Mouse (Mus musculus): ENCODE measurements around the gene Prkacb.

The Prkacb gene

GRCm38 (mm10) chr3:146812901-146813393 is at the start of gene Prkacb:
Gene Prkacb (minus strand): TSS chr3:146812990.
- peak; percentile 53 for DNase-seq (ENCODE audit: extremely low spot score, low read depth, low spot score)

- no peak for DNase-seq (ENCODE audit: extremely low spot score, low read depth, low spot score)
Observed at GRCm38 (mm10) chr3:146860308-146860707, 47.5 kb upstream of the Prkacb start.

DNA sequence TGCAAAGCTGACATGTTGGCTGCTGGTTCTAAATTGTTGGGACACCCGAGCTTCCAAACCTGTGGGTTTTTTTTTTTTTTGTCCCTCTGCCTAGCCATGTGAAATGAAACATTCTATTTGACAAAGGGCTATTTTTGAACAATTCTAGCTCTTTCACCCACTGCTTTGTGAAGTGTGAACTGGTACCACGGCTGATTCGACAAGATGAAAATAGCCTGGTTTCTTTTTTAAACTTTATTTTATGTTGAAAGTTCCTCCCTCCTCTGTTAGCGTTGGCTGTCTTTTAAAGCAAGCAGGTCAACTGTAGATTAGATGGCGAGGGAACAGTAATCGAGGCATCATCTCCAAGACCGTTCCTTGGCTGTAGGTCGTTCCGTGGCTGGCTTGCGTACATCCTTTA is 44.6 kb upstream of the Prkacb start:
- DNase-seq (ENCODE audit: extremely low spot score, low read depth, low spot score) = no peak

DNA sequence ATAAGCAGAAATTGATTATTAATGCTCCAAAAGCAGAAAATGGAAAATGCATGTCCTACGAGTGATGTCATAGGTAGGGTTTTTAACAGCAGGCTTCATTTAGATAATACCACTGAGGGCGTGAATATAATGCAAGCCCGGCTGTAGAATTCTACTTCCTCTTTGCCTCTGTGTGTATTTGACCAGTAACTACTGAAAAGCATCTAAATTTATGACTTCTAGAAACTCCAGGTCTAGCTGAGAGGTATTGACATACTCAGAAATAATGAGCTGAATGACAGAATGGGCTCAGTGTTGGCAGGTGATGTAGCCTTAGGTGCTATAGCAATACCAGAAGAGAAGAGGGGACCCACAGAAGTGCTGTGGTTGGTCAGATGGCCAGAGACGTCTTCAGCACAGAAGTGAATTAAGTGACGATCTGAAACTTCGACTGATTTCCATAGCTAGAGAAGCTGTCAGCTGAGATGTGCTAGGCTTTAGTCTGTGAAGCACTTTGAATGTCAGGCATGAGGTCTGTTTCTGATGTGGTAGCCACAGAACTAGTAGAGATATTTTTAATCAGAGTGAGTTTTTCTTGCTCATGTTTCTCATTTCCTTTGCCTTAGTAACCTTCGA is 41.8 kb upstream of the Prkacb start:
- no peak for DNase-seq (ENCODE audit: extremely low spot score, low read depth, low spot score)

DNA sequence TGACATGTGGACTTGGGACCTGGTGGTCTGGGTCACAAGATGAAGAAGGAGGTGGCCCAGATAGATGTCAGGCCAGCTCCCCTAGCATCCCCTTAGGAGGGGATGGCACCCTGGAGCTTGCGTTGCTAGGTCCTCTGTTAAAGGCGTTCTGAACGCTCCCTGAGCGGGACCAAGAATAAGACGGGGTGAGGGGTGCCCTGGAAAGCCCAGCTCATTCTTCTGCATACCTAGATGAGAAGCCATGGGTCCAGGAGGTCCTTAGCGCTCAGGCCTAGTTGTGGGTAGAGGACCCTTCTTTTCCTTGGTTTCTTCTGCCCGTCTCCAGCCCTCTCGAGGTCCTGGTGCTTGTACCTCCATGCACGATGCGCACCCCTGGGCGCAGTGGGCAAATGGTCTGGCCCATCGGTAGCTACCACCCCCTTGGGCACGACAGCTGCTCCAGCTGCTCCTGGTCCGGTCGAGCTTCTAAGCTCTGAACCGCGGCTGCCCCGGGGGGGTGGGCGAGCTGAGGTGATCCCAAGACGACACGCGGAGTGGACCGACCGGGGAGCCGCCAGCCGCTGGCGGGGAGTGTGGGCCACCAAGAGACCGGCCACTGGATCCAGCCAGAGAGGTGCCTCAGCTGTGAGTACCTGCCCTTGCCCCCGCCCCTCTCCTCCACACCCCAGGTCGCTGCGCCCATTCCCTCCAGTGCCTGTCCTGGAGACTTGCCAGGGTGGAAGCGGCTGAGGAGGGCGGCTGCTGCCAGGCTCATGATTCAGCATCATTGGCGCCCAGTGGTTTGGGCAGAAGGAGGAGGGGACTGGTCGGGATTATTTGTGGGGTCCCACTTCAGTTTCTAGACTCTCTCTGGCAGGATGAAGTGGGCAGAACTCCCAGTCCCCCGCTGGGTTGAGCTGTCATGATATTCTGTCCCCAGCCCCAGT is 39.4 kb upstream of the Prkacb start, which contains the start of gene Ttll7:
Ttll7 (plus strand) TSS at position 402 of the 926 bp plus-strand sequence.
- DNase-seq (ENCODE audit: extremely low spot score, low read depth, low spot score) = peak; percentile 69

DNA sequence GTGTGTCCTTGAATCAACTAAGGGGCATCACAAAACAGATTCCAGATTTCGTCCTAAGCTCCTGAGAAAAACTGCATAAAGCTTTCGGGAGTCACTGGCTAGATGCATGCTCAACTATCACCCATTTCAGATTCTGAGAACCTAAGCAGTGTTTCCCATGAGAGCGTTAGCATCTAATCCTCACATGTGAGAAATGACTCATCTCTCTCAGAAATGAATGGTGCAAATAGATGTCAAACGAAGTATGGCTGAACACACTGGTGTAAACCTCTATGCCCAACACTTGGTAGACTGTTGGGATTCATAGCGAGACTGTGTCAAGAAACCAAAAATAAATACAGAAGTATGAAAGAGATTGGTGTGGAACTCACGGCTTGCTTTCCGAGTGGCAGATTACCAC is 36.6 kb upstream of the Prkacb start:
- no peak for DNase-seq (ENCODE audit: extremely low spot score, low read depth, low spot score)

DNA sequence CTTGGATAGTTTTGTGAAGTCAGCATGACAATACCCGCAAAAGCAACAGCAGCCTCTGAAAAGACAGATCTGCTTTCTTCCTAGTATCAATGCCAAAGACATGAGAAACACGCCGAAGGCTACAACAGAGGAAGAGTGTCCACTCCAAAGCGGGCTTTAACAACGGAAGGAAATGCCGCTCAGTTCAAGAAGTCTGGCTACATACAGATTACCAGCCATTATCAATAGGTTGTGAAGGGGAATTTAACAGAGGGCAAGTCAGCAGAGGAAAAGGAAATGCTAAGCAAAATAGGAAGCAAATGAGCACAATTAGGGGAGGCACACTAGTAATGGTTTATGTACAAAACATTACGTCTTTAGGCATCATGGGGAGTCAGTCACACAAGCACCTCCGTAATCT is 35.3 kb upstream of the Prkacb start:
- no peak for DNase-seq (ENCODE audit: extremely low spot score, low read depth, low spot score)

DNA sequence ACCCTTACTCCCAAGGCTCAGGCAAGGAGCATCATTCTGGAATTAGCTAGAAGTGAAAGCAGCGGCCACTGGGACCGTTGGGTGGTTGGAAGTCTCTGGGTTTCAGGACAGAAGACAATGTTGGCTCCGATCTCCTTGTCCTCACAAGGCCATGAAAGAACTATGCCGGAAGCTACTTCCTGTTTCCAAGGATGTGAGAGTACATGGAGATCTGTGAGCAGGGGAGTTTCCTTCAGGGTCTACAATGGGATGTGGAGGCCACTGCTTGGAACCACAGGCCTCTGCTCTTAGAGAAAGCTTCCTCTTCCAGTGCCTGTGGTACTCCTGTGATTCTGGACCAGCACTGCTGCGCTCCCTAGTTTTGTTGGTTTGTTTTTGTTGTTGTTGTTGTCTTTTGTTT is 33.4 kb upstream of the Prkacb start:
- DNase-seq (ENCODE audit: extremely low spot score, low read depth, low spot score) = no peak

DNA sequence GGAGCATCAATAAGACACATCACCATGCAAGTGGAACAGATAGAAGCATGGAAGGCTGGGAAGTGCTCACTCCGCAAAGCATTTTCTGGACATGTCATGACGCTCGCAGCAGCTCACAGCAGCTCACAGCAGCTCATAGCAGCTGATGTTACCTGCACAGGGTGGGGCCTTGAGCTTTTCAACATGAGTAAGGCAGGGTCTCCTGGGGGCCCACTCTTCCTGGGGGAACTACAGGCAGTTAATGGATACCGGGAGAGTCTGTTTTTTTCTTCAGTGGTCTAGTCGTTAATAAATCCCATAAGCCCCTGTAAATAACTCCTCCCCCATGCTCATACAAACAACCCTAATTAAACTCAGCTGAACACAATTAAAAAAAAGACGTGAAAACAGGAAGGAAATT is 30.7 kb upstream of the Prkacb start:
- no peak for DNase-seq (ENCODE audit: extremely low spot score, low read depth, low spot score)

GRCm38 (mm10) chr3:146842766-146843165 is 30.0 kb upstream of the Prkacb start:
- no peak for DNase-seq (ENCODE audit: extremely low spot score, low read depth, low spot score)

DNA sequence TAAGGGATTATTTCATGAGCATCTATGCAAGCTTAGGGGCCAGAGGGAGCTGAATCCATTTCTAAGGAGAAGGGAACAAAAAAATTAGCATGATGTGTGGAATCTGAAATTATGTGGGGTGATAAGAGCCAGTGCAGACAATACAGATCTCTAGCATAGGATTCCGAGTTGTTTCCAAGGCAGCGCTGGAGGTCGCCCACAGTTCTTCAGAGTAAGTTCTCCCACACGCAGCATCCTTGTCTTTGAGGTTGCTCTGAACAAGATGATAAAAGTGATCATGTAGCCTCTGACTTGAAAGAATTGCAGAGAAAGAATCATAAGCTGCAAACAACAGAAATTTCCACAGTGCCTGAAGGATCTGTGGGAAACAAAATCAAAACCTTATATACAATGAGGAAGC is 7.9 kb upstream of the Prkacb start:
- no peak for DNase-seq (ENCODE audit: extremely low spot score, low read depth, low spot score)

GRCm38 (mm10) chr3:146813624-146814023 is 834 bp upstream of the Prkacb start:
- no peak for DNase-seq (ENCODE audit: extremely low spot score, low read depth, low spot score)

- DNase-seq (ENCODE audit: extremely low spot score, low read depth, low spot score) = no peak
Observed at GRCm38 (mm10) chr3:146812041-146812878, 530 bp downstream of the Prkacb start.

DNA sequence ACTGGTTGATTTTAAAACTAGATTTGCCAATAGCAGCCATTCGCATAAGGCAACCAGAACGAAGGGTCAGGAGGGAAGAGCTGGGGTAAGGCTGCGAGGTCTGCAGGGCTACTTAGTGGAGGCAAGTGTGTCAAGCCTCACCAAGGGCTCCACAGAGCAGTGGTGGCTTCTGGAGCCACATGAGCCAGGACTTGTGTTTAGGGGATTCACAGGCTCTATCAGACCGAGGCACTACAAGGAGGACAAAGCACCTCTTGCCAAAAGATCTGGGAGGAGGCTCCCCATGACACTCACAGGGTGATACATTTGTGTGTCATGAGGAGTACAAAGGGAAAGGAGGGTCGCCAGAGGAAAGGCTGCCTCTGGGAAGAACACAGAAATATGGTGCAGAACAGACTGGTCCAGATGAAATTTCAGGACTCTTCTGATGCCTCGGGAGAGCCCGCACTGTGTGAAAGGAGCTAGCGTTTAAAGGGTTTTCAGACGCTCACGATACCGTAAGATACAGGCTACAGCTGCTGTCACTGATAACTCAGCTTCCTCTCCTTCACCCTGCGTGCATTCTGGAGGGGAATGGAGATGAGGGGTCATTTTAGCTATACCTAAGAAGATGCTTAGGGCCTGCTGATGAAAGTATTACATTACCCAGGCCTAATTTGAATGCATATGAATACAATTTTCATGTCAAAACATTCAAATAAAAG is 19.1 kb downstream of the Prkacb start:
- no peak for DNase-seq (ENCODE audit: extremely low spot score, low read depth, low spot score)

- DNase-seq (ENCODE audit: extremely low spot score, low read depth, low spot score) = no peak
Observed at GRCm38 (mm10) chr3:146792144-146792748, 20.5 kb downstream of the Prkacb start.

DNA sequence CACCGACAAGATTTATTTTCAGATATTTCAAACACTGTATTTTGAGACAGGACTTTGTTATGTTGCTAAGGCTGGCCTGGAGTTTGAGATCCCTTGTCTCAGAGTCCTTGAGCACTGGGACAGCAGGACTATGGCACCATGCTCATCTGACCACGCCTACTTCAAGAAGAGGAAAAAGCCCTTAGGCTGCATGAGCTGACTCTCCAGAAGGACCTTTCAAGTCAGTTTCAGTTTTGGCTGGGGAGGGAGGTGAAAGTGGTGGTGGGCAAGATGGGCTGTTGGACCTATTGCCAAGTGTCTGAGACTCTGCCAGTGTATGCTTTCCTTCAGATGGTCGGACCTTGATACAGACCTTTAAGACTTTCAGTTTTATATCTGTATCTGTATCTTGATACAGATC is 28.6 kb downstream of the Prkacb start:
- DNase-seq (ENCODE audit: extremely low spot score, low read depth, low spot score) = no peak

- no peak for DNase-seq (ENCODE audit: extremely low spot score, low read depth, low spot score)
Observed at GRCm38 (mm10) chr3:146783645-146784225, 29.1 kb downstream of the Prkacb start.

GRCm38 (mm10) chr3:146782548-146782947 is 30.2 kb downstream of the Prkacb start:
- DNase-seq (ENCODE audit: extremely low spot score, low read depth, low spot score) = no peak

GRCm38 (mm10) chr3:146781131-146781530 is 31.7 kb downstream of the Prkacb start:
- DNase-seq (ENCODE audit: extremely low spot score, low read depth, low spot score) = no peak

DNA sequence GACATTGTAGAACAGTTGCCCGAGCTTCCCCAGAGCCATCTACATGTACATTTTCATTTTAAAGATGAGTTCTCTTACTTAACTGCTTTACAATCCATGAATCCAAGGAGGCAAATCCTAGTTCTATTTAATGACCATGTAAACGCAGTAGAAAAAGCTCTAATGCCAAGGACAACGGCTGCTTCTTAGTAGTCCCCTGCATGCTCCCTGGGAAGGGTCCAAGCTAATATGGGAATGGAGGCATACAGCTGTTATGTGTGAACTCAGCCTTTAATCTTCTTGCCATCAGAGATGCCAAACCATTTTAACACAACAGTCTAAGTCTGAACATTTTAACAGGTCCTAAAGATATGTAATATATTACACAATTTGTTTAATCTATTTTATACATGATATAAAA is 32.5 kb downstream of the Prkacb start:
- DNase-seq (ENCODE audit: extremely low spot score, low read depth, low spot score) = no peak

Data from hindlimb bud, embryonic 11.5 days (tissue).